Mouse (Mus musculus): ENCODE results near the gene Abcd1.
A peak's percentile ranks its signal among the peaks of the same experiment; 100 is the strongest.

DNA sequence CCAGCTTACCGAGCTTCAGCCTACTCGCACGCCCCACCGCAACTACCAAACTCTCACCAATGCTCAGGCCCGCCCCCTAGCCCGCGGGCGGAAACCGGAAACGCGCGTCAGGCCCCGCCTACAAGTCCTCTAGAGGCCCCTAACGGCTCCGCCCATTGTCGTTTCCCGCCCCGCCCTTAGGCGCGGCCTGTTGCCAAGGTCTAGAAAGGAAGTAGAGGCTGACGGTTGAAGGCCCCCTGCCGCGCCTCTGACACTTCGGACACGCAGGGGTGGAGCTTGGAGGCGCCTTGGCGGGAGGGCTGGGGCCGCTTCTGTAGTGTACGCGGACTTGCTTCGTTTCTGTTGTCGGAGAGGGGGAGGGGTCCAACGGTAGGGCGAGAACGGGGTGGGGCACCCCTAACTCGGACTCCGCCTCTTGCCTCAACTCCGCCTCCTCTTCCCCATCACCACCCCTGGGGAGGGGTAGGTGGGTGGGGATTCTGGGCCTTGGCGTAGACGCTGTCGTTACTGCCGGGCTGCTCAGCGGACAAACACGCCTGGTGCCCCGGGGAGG, at the start of gene Abcd1, which contains the start of gene Bcap31:
- no peak for TF ChIP-seq CTCF (IDR thresholded peaks at IDR 0.05)
- TF ChIP-seq EP300 (IDR thresholded peaks at IDR 0.05), result peak; percentile 87

All from lung, postnatal 0 days (tissue).